ENCODE assay signal across 8 mouse cellular contexts in genomic region chr12:103348506-103348905, GRCm38 (mm10). TPM values are rescaled to one million over a fixed set of nuclear protein-coding genes. Genes with fewer than 3 reads are reported as not detected.
DNase-seq lines count a peak whose midpoint lies in the region; ATAC-seq lines count a peak whose summit lies in the region.

No protein-coding gene starts in this region.

- H3K4me2 ChIP-seq in limb, embryonic 11.5 days (ENCODE audit: low read depth, severe bottlenecking) = no peak overlapping the region

- H3K27me3 ChIP-seq in limb, embryonic 11.5 days (ENCODE audit: control insufficient read depth, insufficient read depth, low read length) = no peaks in the 10 kb centered on the region
- H3K27me3 ChIP-seq in splenic B cell, adult 2 months (ENCODE audit: control insufficient read depth, insufficient read depth, low read length, poor library complexity, severe bottlenecking) = no peaks in the 10 kb centered on the region

- DNase-seq in 416B (ENCODE audit: low read depth) (peak; percentile 75), adipocyte (ENCODE audit: low spot score) (peak; percentile 79)
- peak; percentile 61 to 75 for DNase-seq in gastrocnemius, postnatal 4 days (ENCODE audit: low spot score in 2 of 2)
- peak; percentile 85 for DNase-seq in kidney, adult 9 months
- peak; percentile 91 for DNase-seq in limb, embryonic 11.5 days (ENCODE audit: low spot score)
- DNase-seq in naive thymus-derived CD4-positive, alpha-beta T cell, adult 2 months (ENCODE audit: low read depth) = peak; percentile 93
- peak; percentile 93 for DNase-seq in splenic B cell, adult 2 months (ENCODE audit: low read depth, low spot score)

- H3K36me3 ChIP-seq in limb, embryonic 11.5 days (ENCODE audit: control insufficient read depth, insufficient read depth, low read length) = no peaks in the 10 kb centered on the region
- no peaks in the 10 kb centered on the region for H3K36me3 ChIP-seq in splenic B cell, adult 2 months (ENCODE audit: control insufficient read depth, insufficient read depth, low read length, poor library complexity, severe bottlenecking)

- peak; percentile 71 for ATAC-seq in common myeloid progenitor, adult 5-6 weeks (replicated peaks; ENCODE audit: low read depth, poor library complexity, severe bottlenecking)
- ATAC-seq in limb, embryonic 11.5 days (ENCODE audit: insufficient number of reproducible peaks, low FRiP score, low TSS enrichment, low read depth) = peak; percentile 49; the same call in 1 of the 2 replicates

- H3K27ac ChIP-seq in limb, embryonic 11.5 days (replicated peaks; ENCODE audit: low read depth, low read length) = no peak overlapping the region

- H3K9me3 ChIP-seq in limb, embryonic 11.5 days (ENCODE audit: control insufficient read depth, low read length) = no peaks in the 10 kb centered on the region

- no peak overlapping the region for H3K9ac ChIP-seq in limb, embryonic 11.5 days (ENCODE audit: low read length)

- WGBS in limb, embryonic 11.5 days = 11% methylated on average over 3 of the region's 3 CpGs

- H3K4me3 ChIP-seq in limb, embryonic 11.5 days (ENCODE audit: low read depth, low read length) = no peak overlapping the region

- no peaks in the 10 kb centered on the region for H3K4me1 ChIP-seq in limb, embryonic 11.5 days (ENCODE audit: control insufficient read depth, insufficient read depth, low read length)

RNA-seq across cellular contexts. Expression of gene Asb2, which starts 7.3 kb away (rescaled TPM):
- total RNA-seq in common myeloid progenitor, adult 5-6 weeks (2017) = not detected in 2 replicates
- 100 to 1,000 TPM; 128 to 151 TPM for total RNA-seq in gastrocnemius, postnatal 4 days (2021)
- 0.87 and 1.4 TPM in 2 replicates for polyA plus RNA-seq in limb, embryonic 11.5 days (2014; fragmentation: Nextera tagmentation; extraction: Ambion mirVana)

RNA-seq across cellular contexts. Expression of gene Fam181a, which starts 37.7 kb away (rescaled TPM):
- not detected in 2 replicates for total RNA-seq in common myeloid progenitor, adult 5-6 weeks (2017)
- total RNA-seq in gastrocnemius, postnatal 4 days (2021) = not detected
- polyA plus RNA-seq in limb, embryonic 11.5 days (2014; fragmentation: Nextera tagmentation; extraction: Ambion mirVana) = not detected in 2 replicates

RNA-seq across cellular contexts. Expression of gene Otub2, which starts 40.0 kb away (rescaled TPM):
- 3.0 and 4.2 TPM in 2 replicates for total RNA-seq in common myeloid progenitor, adult 5-6 weeks (2017)
- total RNA-seq in gastrocnemius, postnatal 4 days (2021) = 1 to 10 TPM; 3.7 to 4.1 TPM
- polyA plus RNA-seq in limb, embryonic 11.5 days (2014; fragmentation: Nextera tagmentation; extraction: Ambion mirVana) = 11.2 and 11.3 TPM in 2 replicates

RNA-seq across cellular contexts. Expression of gene 9330161L09Rik, which starts 59.1 kb away (rescaled TPM):
- total RNA-seq in common myeloid progenitor, adult 5-6 weeks (2017) = 2.5 and 3.6 TPM in 2 replicates
- total RNA-seq in gastrocnemius, postnatal 4 days (2021) = 1 to 10 TPM in 1 of 2 experiments, under 1 TPM in 1; 0.83 to 1.9 TPM
- 0.58 and 1.0 TPM in 2 replicates for polyA plus RNA-seq in limb, embryonic 11.5 days (2014; fragmentation: Nextera tagmentation; extraction: Ambion mirVana)

Comparison
In these comparisons a context has a peak if more than half of its experiments do, and no peak if none do; other contexts are left out.
1. RNA of gene Asb2, which starts 7.3 kb away (total RNA-seq): 128 to 151 TPM in gastrocnemius, postnatal 4 days; not detected in common myeloid progenitor, adult 5-6 weeks; every median in the first group is over 100 times any median in the second.
2. Peak in every context shown above with its lines, with median percentiles within 50 percentile points of each other: DNase-seq.